Mouse (Mus musculus) heart, embryonic 12.5 days (tissue): Measurements from ENCODE around the gene Tpk1. TPM values are rescaled to one million over a fixed set of nuclear protein-coding genes. Genes with fewer than 3 reads are reported as not detected.

ENCODE experiments used
- ATAC-seq: fragments of 200-750 bp; cut with Nextera tagmentation; 2 replicates; pipeline ENCODE4 v1.8.0; 2017; ENCODE audit warnings: moderate TSS enrichment, moderate library complexity; ENCODE audit not compliant: insufficient number of reproducible peaks, low FRiP score
- H3K27ac ChIP-seq: fragments of 300-500 bp; sonication (generic); 2 replicates; pipeline ENCODE4 v1.5.1; 2016; ENCODE audit warnings: mild to moderate bottlenecking, moderate library complexity; ENCODE audit not compliant: poor library complexity, severe bottlenecking
- H3K27me3 ChIP-seq: fragments of 300-500 bp; sonication (generic); replicated peaks from 2 replicates; pipeline ENCODE4 v1.6.1; 2016; ENCODE audit warnings: mild to moderate bottlenecking, moderate library complexity
- H3K36me3 ChIP-seq: fragments of 300-500 bp; sonication (generic); 2 replicates; pipeline ENCODE4 v1.6.1; 2016; ENCODE audit warnings: mild to moderate bottlenecking, moderate library complexity
- H3K4me1 ChIP-seq: fragments of 300-500 bp; sonication (generic); replicated peaks from 2 replicates; pipeline ENCODE4 v1.6.1; 2016; ENCODE audit warnings: mild to moderate bottlenecking
- H3K4me2 ChIP-seq: fragments of 300-500 bp; sonication (generic); 2 replicates; pipeline ENCODE4 v1.6.1; 2016; ENCODE audit warnings: mild to moderate bottlenecking, moderate library complexity
- H3K4me3 ChIP-seq: fragments of 300-500 bp; sonication (generic); 2 replicates; pipeline ENCODE4 v1.5.1; 2016; ENCODE audit warnings: mild to moderate bottlenecking
- H3K9ac ChIP-seq: fragments of 300-500 bp; sonication (generic); 2 replicates; pipeline ENCODE4 v1.6.1; 2016; ENCODE audit warnings: mild to moderate bottlenecking, moderate library complexity
- H3K9me3 ChIP-seq: fragments of 300-500 bp; sonication (generic); replicated peaks from 2 replicates; pipeline ENCODE4 v1.6.1; 2016; ENCODE audit warnings: mild to moderate bottlenecking, moderate library complexity
- WGBS: fragments of 180-500 bp; shearing (Covaris S2); methylation state at CpG from one replicate; pipeline ENCODE4 v1.1.7; 2016; 5-methylcytosine and 5-hydroxymethylcytosine counted together
- polyA plus RNA-seq: library from polyadenylated mRNA; unstranded; fragments of >200 nt; fragmentation: Nextera tagmentation; extraction: Ambion mirVana; gene quantifications from 2 replicates; pipeline ENCODE4 v1.2.1, GENCODE M21; 2016

Tpk1 gene
- polyA plus RNA-seq, 1 experiment from 2014 or later, result 8.3 TPM

GRCm38 (mm10) chr6:43476406-43476805, 189.7 kb downstream of the Tpk1 start:
- H3K36me3 ChIP-seq, result no peaks in the 10 kb centered on the region
- 86% methylated on average over 3 of the region's 3 CpGs for WGBS

GRCm38 (mm10) chr6:43475921-43476320, 190.2 kb downstream of the Tpk1 start:
- Histone ChIP-seq H3K4me1 (no peaks in the 10 kb centered on the region), H3K27me3 (no peaks in the 10 kb centered on the region), H3K4me3 (no peak overlapping the region), H3K4me2 (no peak overlapping the region), H3K9ac (no peak overlapping the region), H3K27ac (no peak overlapping the region), H3K9me3 (no peaks in the 10 kb centered on the region), H3K36me3 (no peaks in the 10 kb centered on the region)
- ATAC-seq, result no peak

More at GRCm38 (mm10) chr6:43476406-43476805, 189.7 kb downstream of the Tpk1 start:
- no peak overlapping the region for H3K4me3 ChIP-seq
- no peaks in the 10 kb centered on the region for H3K27me3 ChIP-seq
- H3K9ac ChIP-seq, result no peak overlapping the region
- ATAC-seq, result no peak
- H3K9me3 ChIP-seq, result no peaks in the 10 kb centered on the region
- H3K27ac ChIP-seq, result no peak overlapping the region
- no peaks in the 10 kb centered on the region for H3K4me1 ChIP-seq
- no peak overlapping the region for H3K4me2 ChIP-seq

GRCm38 (mm10) chr6:43471556-43471955, 194.5 kb downstream of the Tpk1 start:
- ATAC-seq, result no peak
- no peaks in the 10 kb centered on the region for H3K9me3 ChIP-seq
- no peaks in the 10 kb centered on the region for H3K27me3 ChIP-seq
- WGBS, result 82% methylated on average over 1 of the region's 1 CpGs
- no peaks in the 10 kb centered on the region for H3K36me3 ChIP-seq
- no peak overlapping the region for H3K27ac ChIP-seq
- H3K4me2 ChIP-seq, result no peak overlapping the region
- H3K9ac ChIP-seq, result no peak overlapping the region
- H3K4me1 ChIP-seq, result no peaks in the 10 kb centered on the region
- H3K4me3 ChIP-seq, result no peak overlapping the region

- Histone ChIP-seq H3K4me1 (no peaks in the 10 kb centered on the region), H3K9me3 (no peaks in the 10 kb centered on the region), H3K4me2 (no peak overlapping the region), H3K4me3 (no peak overlapping the region), H3K9ac (no peak overlapping the region), H3K27ac (no peak overlapping the region), H3K27me3 (no peaks in the 10 kb centered on the region), H3K36me3 (no peaks in the 10 kb centered on the region)
- ATAC-seq, result no peak
- 80% methylated on average over 10 of the region's 10 CpGs for WGBS
Observed at GRCm38 (mm10) chr6:43468821-43469594, 197.1 kb downstream of the Tpk1 start.

GRCm38 (mm10) chr6:43462849-43463369, 203.2 kb downstream of the Tpk1 start:
- no peak overlapping the region for H3K9ac ChIP-seq
- no peaks in the 10 kb centered on the region for H3K27me3 ChIP-seq
- no peaks in the 10 kb centered on the region for H3K9me3 ChIP-seq
- no peak overlapping the region for H3K4me2 ChIP-seq
- no peak overlapping the region for H3K27ac ChIP-seq
- H3K36me3 ChIP-seq, result no peaks in the 10 kb centered on the region
- WGBS, result 72% methylated on average over 2 of the region's 2 CpGs
- H3K4me1 ChIP-seq, result no peaks in the 10 kb centered on the region
- no peak overlapping the region for H3K4me3 ChIP-seq
- no peak for ATAC-seq

GRCm38 (mm10) chr6:43462189-43462848, 203.8 kb downstream of the Tpk1 start:
- WGBS, result 75% methylated on average over 2 of the region's 2 CpGs
- no peak for ATAC-seq
- H3K4me2 ChIP-seq, result no peak overlapping the region

GRCm38 (mm10) chr6:43459082-43459481, 207.0 kb downstream of the Tpk1 start:
- H3K9ac ChIP-seq, result no peak overlapping the region
- 77% methylated on average over 2 of the region's 2 CpGs for WGBS
- no peaks in the 10 kb centered on the region for H3K36me3 ChIP-seq
- no peak overlapping the region for H3K27ac ChIP-seq
- no peaks in the 10 kb centered on the region for H3K9me3 ChIP-seq
- H3K4me2 ChIP-seq, result no peak overlapping the region
- H3K27me3 ChIP-seq, result no peaks in the 10 kb centered on the region
- no peak overlapping the region for H3K4me3 ChIP-seq
- no peaks in the 10 kb centered on the region for H3K4me1 ChIP-seq
- no peak for ATAC-seq

More at GRCm38 (mm10) chr6:43462189-43462848, 203.8 kb downstream of the Tpk1 start:
- no peak overlapping the region for H3K9ac ChIP-seq
- H3K36me3 ChIP-seq, result no peaks in the 10 kb centered on the region
- H3K4me1 ChIP-seq, result no peaks in the 10 kb centered on the region
- no peaks in the 10 kb centered on the region for H3K9me3 ChIP-seq
- no peak overlapping the region for H3K4me3 ChIP-seq
- H3K27me3 ChIP-seq, result no peaks in the 10 kb centered on the region
- no peak overlapping the region for H3K27ac ChIP-seq

GRCm38 (mm10) chr6:43457989-43458388, 208.1 kb downstream of the Tpk1 start:
- no peak for ATAC-seq
- no peak overlapping the region for H3K4me2 ChIP-seq
- 97% methylated on average over 2 of the region's 2 CpGs for WGBS
- H3K27me3 ChIP-seq, result no peaks in the 10 kb centered on the region
- H3K4me1 ChIP-seq, result no peaks in the 10 kb centered on the region
- H3K4me3 ChIP-seq, result no peak overlapping the region
- no peak overlapping the region for H3K9ac ChIP-seq
- no peaks in the 10 kb centered on the region for H3K36me3 ChIP-seq
- no peaks in the 10 kb centered on the region for H3K9me3 ChIP-seq
- H3K27ac ChIP-seq, result no peak overlapping the region

GRCm38 (mm10) chr6:43449498-43449897, 216.6 kb downstream of the Tpk1 start:
- Histone ChIP-seq H3K27ac (no peak overlapping the region), H3K36me3 (no peaks in the 10 kb centered on the region), H3K9me3 (no peaks in the 10 kb centered on the region), H3K27me3 (no peaks in the 10 kb centered on the region), H3K9ac (no peak overlapping the region), H3K4me1 (no peaks in the 10 kb centered on the region), H3K4me2 (no peak overlapping the region), H3K4me3 (no peak overlapping the region)
- no peak for ATAC-seq
- 83% methylated on average over 2 of the region's 2 CpGs for WGBS

- Histone ChIP-seq H3K4me2 (no peak overlapping the region), H3K4me1 (0 out of 2 replicates have a peak, but pooled peaks cover 5% of the 10 kb centered on the region), H3K4me3 (no peak overlapping the region), H3K36me3 (no peaks in the 10 kb centered on the region), H3K27ac (no peak overlapping the region), H3K27me3 (no peaks in the 10 kb centered on the region), H3K9me3 (no peaks in the 10 kb centered on the region), H3K9ac (no peak overlapping the region)
- ATAC-seq, result no peak
- 85% methylated on average over 2 of the region's 2 CpGs for WGBS
Observed at GRCm38 (mm10) chr6:43445856-43446255, 220.2 kb downstream of the Tpk1 start.

GRCm38 (mm10) chr6:43442191-43442590, 223.9 kb downstream of the Tpk1 start:
- 0 out of 2 replicates have a peak, but pooled peaks cover 5% of the 10 kb centered on the region for H3K4me1 ChIP-seq
- no peak overlapping the region for H3K4me3 ChIP-seq
- WGBS, result 81% methylated on average over 3 of the region's 3 CpGs
- no peak overlapping the region for H3K4me2 ChIP-seq
- H3K9me3 ChIP-seq, result no peaks in the 10 kb centered on the region
- ATAC-seq, result no peak
- H3K27me3 ChIP-seq, result no peaks in the 10 kb centered on the region
- no peak overlapping the region for H3K9ac ChIP-seq
- H3K27ac ChIP-seq, result no peak overlapping the region
- no peaks in the 10 kb centered on the region for H3K36me3 ChIP-seq
